Mouse (Mus musculus) heart, adult 2 months (tissue): Measurements from ENCODE around the gene Pif1.

Source experiments
- CTCF ChIP-seq: fragments of 200-600 bp; IDR thresholded peaks from 2 replicates; pipeline ENCODE4 v1.8.1; 2022; ENCODE audit warnings: antibody characterized with exemption, mild to moderate bottlenecking, moderate library complexity
- POLR2A ChIP-seq: fragments of 200-500 bp; IDR thresholded peaks from 2 replicates; pipeline ENCODE4 v1.6.1; 2011; ENCODE audit warnings: mild to moderate bottlenecking, low read depth, low read length, control low read depth; ENCODE audit not compliant: insufficient read depth

GRCm38 (mm10) chr9:65641446-65642052 lies 54.6 kb downstream of the Pif1 start:
- no peak for TF ChIP-seq POLR2A
- no peak for TF ChIP-seq CTCF
